Mouse (Mus musculus) kidney, adult 8-10 months (tissue): ENCODE measurements around the gene Gm11992.

Experiments
- DNase-seq, 2 experiments: peaks; one replicate each; pipeline ENCODE4 v3.0.0; 2022

Gene Gm11992

DNA sequence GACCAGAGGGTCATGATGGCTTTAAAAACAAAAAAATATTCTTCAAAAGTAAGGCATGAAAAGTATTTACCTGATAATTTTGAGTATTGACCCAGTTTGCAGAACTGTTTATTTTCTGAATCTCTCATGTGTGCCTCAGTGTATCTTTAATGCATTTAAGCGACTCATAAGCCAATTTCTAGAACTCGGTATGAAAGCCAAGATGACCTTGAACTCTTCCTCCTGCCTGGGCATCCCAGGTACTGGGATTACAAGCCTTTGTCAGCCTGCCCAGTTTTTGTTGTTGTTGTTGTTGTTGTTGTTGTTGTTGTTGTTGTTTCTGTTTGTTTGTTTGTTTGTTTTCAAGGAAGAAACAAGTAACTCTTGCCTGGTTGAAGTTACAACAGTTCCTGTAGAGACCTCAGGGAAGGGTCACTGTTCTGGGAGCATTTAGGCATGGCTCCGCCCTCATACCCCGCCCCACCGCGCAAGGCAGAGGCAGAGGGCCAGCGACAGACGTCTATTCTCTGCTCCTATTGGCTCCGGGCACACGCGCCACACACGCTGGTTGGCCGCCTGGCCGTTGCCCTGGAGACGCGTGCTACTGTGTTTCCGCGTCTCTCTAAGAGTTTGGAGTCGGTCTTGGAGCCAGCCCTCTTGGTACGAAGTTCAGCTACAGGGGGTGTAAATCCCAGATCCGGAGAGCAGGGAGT lies at the start of gene Gm11992:
TSS of gene Gm11992 (plus strand) at position 584 of the 692 bp plus-strand sequence.
- DNase-seq: peak; percentile 95 to 96

DNA sequence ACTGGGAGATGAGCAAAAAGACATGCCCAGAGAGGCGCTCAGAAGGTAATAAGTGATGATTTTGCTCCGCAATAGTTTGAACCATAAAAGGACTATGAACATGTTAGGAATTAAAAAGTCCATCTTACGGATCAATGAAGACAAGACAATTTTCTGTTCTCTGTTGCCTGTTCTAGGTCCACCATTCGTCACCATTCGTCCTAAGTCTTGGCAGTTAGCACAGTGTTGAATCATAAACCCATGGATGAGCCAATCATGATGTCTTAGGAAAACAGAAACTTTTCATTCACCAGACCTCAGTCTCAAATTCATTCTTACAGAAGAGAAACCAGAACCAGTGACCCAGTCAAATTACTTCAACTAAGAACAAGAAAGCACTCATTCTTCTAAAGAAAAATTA lies 39.6 kb upstream of the Gm11992 start:
- peak; percentile 17 to 48 for DNase-seq

DNA sequence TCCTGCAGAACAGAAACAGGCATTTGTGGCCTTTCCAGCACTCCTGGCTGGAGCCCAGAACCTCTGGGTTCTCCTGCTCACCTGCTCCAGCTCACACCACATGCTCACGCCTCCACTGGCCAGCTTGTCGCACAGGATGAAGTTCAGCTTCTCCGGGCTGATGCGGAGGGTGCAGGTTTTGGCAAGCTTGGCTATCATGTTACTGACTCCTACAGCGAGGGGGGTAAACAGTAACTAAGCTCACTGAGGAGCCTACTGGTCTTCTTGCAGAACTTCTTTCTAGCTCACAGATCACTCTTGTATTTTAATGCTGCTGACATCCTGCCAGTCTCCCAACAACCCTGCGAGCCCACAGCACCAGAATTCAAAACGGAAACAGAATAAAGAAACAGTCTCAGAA lies 38.0 kb upstream of the Gm11992 start:
- peak; percentile 85 to 88 for DNase-seq

DNA sequence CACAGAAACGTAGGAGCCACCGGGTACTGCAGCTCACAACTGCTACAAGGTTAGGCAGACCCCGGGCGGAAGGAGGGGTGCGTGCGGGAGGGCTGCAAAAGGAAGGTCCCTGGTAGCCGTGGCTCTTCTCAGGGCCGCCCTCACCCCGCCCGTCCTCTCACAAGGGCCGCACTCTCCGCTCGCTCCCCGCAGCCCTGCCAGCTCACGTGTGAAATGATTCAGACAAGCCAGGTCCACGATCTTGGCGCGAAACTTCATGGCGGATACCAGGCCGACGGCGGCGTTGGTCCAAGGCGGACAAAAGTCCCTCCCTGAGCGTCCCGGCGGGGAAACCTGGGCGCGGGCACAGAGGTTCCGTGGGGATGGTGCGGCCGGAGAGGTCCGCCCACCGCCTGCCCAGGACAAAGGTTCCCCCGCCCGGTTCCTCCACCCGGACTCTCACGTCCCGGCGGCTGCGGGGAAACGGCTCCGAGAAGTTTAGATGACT lies 37.5 kb upstream of the Gm11992 start, which contains the start of gene Hus1:
TSS of gene Hus1 (minus strand) at position 339 of the 487 bp plus-strand sequence.
- peak; percentile 86 to 92 for DNase-seq

GRCm38 (mm10) chr11:9011348-9011747 lies 37.0 kb upstream of the Gm11992 start:
- DNase-seq: no peak

DNA sequence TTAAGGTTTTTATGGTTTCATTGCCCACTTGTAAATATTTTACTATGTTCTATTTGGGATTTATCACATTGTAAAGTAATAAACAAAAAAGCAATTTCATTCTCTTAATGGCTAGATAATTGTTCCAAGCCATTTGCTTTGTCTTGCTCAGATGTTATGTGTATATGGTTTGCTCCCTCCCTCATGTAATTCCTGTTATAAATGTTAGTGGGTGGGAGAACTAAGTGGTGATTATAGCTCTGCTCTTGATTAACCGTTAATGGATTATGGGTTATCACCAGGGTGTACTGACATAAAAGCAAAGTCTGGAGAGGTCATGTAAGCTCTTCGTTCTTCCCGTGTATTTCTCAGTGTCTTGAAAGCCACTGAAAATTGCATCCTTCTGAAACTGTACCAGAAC lies 33.7 kb upstream of the Gm11992 start:
- no peak for DNase-seq

DNA sequence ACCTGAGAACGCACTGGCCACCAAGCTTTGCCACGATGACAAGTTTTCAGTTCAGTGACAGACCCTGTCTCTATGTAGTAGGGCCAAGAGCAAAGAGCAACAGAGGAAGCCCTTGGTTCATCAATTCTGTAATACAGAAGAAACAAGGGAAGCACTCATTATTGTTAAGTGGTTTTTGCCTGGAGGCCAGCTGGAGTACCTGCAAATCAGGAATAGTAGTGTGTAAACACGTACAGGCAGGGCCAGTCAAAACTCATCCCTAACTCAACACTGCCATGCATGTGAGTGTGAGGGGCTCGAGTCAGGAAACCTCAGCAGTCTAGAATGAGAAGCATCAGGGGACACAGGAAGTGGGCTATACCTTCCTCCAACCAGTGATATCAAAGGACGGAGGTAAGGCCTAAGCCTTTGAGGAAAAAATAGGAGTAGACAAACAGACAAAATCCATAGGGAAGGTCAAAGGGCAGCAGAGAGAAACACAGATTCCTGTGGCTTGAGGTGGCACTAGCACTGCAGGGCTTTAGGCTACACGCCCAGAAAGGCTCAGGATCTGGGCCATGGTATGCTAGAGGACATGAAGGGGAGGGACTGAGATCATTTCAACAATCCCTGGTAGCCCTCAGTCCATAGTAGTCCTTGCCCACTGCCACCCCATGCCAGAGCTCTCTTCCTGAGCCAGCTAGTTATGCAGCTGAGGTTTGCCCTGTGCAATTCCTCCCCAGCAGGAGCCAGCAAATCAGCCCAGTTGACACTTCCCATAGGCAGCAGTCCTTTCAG lies 29.7 kb upstream of the Gm11992 start:
- DNase-seq: no peak

DNA sequence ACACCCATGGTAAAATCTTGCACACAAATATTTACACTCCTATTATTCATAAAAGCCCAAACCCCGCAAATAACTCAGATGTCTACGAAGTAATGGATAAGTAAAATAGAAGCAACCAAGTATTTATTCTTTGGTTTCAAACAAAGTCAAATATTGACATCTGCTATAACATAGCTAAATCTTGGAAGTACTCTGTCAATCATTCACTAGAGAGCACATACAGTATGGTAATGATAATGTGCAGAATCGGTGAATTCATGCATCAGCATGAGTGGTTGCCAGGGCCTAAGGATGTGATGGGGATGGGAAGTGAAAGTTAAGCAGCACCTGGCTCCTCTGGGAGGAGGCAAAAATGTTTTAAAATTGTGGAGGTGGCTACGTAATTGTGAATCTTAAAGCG lies 28.2 kb upstream of the Gm11992 start:
- no peak for DNase-seq

DNA sequence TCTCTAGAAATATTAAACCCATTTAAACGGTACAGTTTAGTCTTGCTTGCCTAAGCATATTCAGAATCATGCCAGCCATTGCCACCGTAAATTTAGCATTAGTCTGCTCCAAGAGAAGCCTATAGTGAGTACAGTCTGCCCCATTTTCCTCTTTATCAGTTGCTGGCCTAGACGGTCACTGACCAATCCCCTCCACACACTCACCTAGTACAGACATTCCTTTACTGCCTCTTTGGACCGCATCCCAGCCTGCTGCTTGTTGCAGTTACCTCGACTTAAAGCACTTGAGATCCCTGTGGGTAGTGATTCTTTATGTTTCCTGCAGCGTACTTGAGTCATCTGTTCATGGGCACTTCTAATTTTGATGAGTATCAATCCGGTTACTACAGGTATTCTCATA lies 23.6 kb upstream of the Gm11992 start:
- DNase-seq: no peak

GRCm38 (mm10) chr11:9025211-9025610 lies 23.2 kb upstream of the Gm11992 start:
- DNase-seq: no peak

DNA sequence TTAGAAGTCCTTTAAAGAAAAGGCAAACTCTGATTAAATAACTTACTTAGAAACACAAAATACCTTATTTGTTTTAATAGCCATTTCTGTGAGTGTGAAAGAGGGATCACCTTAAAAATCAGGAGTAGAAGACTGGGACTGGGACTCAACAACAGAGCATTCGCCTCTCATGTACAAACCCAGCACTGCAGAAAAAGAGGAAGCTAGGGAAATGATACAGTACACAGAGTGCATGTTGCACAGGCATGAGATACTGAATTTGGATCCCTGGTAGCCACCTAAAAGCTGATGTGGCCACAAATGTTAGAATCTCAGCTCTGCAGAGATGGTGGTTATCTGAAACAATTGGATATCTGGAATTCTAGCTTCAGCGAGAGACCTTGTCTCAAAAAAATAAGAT lies 16.9 kb upstream of the Gm11992 start:
- DNase-seq: no peak

- DNase-seq: peak; percentile 37 to 41
Measured at GRCm38 (mm10) chr11:9046546-9046945, 1.8 kb upstream of the Gm11992 start.

GRCm38 (mm10) chr11:9047044-9047443 lies 1.4 kb upstream of the Gm11992 start:
- peak; percentile 46 to 67 for DNase-seq

- no peak for DNase-seq
Measured at GRCm38 (mm10) chr11:9048703-9049060, 288 bp downstream of the Gm11992 start, which contains the start of gene Sun3. Sun3 (minus strand) TSS chr11:9048991.

GRCm38 (mm10) chr11:9050241-9050640 lies 1.8 kb downstream of the Gm11992 start:
- peak; percentile 22 to 28 for DNase-seq

- no peak for DNase-seq
Measured at GRCm38 (mm10) chr11:9051895-9052294, 3.5 kb downstream of the Gm11992 start.

DNA sequence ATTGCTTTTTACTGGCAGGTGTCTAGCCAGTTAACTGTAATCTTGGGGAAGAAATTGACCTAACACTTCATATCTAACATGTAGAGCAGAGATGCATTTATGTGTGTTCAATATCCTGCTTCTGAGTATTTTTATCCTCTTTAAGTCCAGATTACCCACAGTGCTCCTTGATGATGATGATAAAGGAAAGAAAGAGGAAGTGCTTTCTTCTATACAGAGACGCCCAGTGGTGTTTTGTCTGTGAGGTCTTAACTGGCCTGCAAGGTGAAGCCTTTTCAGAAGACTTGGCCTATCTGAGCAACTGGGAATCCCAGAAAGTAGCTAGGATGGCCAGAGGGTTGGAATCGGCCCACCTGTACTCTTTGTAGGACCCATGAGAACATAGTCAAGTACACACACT lies 8.5 kb downstream of the Gm11992 start:
- DNase-seq: no peak

DNA sequence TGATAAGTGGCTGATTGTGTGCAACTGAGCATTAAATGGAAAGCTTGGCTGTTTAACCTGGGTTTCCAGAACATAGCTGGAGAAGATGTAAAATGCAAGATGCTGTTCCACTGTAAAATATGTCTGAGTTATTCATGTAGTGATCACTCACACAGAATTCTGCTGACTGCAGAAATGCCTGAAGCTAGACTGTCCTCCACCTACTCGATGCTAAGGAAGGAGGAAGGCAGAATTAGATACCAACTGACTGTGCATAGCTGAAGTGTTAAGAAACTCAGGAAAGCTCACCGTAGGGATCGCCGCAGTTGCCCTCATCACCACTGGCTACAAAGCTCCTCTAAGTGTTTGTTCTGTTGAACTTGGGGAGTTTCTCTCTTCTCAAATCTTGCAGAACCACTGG lies 9.3 kb downstream of the Gm11992 start:
- no peak for DNase-seq

- DNase-seq: no peak
Measured at GRCm38 (mm10) chr11:9060029-9060428, 11.6 kb downstream of the Gm11992 start.

GRCm38 (mm10) chr11:9060484-9060883 lies 12.1 kb downstream of the Gm11992 start:
- no peak for DNase-seq

DNA sequence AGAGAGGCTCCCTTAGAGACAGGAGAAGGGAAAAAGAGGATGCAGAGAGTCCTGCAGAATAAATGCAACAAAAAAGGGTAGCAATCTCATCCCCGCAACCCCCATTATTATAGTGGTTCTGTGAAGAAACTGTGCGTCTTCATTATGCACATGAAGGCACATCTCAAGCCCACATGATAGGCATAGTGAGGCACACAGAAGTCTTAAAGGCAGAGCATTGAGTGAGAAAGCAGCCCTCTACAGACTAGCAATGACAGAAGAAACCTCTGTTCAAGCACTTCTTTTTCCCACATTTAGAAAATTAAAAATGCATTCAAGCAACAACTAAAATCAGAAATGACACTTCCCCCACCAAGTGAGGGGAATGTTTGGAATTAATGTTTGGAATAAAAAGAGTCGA lies 28.1 kb downstream of the Gm11992 start:
- no peak for DNase-seq

GRCm38 (mm10) chr11:9113189-9113588 lies 64.8 kb downstream of the Gm11992 start:
- DNase-seq: no peak

GRCm38 (mm10) chr11:9115367-9116120 lies 67.2 kb downstream of the Gm11992 start:
- DNase-seq: no peak
